Mouse (Mus musculus): Measurements from ENCODE around the gene Szrd1.

The Szrd1 gene

DNA sequence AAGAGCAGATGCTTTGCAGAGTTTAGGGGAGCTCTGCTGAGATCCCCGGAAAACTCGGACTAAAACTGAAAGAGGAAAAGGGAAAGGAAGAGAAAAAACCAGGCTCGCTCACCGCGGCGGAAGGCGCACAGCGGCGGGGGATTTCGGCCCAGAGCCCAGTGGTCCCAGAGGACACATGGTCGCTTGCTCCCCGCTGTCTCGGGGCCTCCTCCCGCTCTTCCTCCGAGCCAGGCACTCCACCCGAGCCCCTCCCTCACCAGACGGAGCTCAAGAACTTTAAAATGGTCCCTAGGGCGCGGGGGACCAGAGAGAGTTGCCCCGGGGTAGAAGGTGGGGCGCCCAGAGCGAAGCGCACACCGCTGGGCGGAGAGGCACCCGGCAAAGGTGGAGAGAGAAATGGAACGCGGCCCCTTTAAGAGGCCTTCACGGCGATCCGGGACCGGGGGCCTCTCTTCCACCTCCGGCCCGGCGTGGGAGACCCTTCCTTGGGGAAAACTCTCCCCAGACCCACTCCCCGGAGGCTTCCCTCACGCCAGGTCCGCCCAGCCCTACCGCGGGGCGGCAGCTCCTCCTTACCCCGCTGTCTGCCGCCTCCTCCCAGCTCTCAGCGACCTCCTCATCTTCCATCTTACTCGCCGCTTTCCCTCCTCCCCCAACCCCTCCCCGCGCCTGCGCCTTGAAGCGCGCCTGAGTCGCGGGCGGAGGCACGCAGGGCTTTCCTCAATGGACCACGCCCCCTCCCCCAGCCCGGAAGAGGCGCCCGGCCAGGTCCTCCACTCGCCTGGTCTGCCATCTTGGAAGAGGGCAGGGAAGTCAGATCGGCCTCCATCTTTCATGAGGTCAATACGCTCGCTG, at the start of gene Szrd1:
Szrd1 (minus strand) TSS at position 660 of the 855 bp plus-strand sequence.
- DNase-seq (ENCODE audit: extremely low spot score) = peak; percentile 98

DNA sequence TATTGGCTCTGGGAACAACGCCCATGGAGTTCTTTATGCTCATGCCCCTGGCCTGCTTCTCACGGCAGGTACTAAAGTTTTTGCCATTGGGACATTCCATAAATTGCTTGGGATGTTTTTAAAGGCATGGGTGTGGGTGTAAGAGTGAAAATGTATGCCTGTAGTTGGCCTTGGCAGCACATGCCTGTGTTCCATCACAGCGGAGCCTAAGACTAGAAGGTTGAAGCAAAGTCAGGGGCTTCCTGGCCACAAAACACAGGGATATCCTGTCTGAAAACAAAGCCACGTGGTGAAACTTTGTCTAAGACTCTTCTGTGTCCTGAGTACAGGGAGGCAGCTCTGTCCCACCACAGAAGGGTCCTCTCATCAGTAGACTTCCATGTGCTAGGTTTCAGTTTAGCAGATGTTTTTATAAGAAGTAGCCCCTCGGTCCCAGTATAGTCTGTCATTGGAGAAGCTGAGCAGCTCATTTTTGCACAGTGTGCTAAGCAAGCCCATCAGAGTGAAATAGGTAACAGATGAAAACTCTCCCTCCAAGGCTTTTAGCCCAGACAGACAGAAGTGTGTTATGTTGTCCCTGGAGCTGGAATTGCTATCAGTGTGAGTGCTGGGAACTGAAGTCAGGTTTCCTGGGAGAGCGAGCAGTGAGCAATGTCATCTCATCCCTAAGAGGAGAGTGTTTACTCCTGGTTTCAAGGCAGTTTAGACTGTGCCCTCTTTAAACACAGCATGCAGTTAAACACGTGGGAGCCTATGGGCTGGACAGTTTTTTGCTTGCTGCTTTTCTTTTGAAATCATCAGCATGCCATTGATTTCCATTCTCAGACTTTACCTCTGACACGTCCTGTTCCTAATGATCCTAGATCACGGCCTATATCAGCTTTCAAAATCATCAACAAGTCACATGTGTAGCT, 47.6 kb upstream of the Szrd1 start:
- DNase-seq (ENCODE audit: extremely low spot score) = no peak

DNA sequence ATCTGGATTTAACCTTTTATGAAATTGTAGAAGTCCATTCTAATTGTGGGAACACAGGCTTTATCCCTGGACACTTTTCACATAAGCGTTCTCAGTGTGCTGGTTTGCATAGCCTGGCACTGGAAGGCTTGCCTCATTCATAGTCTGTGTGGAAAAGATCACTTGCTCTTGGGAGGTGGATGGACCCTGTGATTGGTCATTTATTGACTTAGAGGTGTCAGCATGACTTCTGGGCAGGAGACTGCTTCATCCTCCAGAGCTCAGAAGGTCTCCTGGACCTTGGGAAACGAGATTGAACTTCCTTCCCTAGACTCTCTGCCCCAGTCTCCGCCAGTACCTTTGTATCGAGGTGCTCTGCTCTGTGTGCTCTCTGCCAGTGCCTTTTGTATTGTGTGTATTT, 44.9 kb upstream of the Szrd1 start:
- DNase-seq (ENCODE audit: extremely low spot score) = no peak

DNA sequence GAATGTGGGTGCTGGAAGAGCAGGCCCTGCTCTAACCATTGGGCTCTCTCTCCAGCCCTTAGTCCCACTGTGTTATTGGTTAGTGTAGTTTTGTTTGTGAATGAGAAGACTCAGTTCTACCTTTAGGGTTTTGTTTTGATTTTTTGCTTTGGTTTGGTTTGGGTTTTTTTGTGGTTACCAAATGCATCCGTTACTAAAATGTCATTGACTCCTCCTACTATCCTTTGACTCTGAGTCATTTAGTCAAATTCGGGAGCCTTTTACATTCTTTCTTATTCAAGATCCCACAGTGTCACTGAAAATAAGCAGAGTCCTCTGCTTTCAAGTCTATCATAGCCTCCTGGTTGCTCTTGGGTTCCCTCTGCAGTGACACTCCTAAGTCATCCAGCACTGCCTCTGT, 44.4 kb upstream of the Szrd1 start:
- DNase-seq (ENCODE audit: extremely low spot score) = no peak

DNA sequence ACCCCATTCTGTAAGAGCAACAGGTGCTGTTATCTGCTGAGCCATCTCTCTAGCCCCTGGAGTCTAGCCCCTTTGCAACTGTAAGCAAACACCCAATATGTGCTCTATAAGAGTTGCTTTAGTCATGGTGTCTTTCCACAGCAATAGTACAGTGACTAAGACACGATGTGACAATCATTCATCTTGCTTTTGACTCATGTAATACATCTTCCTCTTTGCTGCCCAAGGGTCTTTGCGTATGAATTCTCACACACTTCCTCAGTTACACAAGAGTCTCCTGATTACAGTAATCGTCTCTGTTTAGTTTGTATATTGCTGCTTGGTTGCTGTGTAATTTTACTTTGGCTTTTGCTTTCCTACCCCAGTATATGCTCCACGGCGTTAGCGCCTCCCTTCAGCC, 42.4 kb upstream of the Szrd1 start:
- DNase-seq (ENCODE audit: extremely low spot score) = no peak

DNA sequence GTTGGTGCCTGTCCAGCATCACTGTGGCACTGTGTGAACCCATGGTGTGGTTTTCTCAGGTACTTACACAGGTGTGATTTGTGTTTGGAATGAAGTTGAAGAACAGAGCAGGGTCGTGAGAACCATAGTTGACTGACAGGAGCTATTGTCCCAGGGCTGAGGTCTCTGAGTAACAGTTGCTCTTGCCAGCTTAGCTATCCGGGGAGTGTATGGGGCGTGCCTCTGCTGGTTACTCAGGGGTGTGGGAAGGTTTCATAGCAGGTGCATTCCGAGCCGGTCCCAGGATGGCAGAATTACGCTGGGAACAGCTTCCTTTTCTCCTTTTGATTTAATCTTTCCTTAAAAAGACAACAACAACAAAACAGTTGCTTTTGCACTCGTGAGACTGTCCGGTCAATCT, 41.3 kb upstream of the Szrd1 start:
- DNase-seq (ENCODE audit: extremely low spot score) = no peak

DNA sequence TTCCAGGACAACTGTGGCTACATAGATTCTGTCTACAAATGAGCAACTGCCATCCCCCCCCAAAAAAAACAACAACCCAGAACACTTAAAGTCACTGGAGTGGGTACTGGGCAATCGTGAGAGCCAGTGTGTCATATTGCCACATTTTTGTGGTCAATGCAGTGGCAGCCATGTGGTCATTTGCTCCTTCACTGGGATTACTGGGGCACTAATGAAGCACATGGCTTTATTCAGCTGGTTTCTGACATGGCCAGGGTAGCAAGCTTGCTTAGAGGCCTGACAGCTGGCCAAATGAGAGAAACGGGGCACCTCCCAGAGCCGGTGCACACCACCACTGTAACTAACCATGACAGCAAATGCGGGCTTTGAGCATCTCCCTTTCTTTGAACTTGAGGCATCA, 38.9 kb upstream of the Szrd1 start:
- no peak for DNase-seq (ENCODE audit: extremely low spot score)

DNA sequence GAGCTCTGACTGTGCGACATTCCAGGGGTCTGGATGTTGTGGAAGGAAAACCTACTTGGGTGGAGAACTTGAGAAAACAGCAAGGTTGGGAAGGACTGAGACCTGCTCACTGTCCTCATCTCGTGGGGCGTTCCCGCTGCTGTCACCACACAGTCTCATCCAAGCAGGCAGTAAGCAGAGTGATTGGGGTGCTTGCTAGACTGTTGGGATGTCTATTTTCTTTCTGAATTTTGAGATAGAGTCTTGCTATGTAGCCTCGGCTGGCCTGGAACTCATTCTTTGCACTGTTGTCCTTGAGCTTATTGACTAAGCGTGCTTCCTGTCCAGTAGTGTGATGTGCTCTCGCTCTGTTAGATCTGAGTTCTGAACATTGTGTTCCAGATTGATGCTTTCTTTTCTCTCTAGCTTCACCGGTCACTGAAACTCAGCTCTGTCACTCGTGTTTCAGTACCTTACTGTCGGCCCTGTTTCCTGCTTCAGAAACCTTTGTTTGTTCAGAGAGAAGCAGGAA, 36.8 kb upstream of the Szrd1 start:
- no peak for DNase-seq (ENCODE audit: extremely low spot score)

DNA sequence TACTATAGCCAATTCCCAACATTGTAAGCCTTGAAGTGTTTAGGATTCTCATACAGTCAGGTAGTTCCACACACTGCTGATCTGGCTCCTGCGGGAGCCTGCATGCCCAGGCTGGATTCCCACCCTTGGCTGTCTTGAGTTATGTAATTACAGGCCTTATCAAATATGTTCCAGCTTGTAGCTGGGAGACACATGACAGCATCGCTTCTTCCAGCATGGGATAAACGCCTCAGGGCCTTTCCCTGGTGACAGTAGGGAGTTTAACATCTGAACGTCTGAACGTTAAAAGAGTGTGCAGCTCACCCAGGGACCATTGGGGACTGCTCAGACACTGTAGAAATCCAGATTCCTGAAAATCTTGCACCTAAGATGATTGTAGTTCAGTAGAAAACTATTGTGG, 36.2 kb upstream of the Szrd1 start:
- no peak for DNase-seq (ENCODE audit: extremely low spot score)

DNA sequence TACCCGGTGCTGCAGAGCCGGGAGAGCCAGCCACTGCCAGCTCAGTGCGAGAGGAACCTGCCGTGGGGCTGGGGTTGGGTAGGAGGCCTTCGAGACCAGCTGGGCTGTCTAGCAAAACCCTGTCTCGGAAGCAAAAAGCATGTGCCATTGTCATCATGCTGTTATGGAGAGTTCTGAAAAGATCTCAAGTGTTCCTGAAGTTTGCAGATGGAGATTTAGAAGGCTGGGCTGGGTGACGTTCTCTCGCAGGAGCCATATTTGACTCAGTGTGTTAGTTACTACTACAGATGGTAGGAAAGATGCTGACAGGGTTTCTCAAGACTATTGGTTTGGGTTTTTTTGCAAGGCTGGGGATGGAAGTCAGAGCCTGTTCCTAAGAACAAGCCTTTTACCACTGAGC, 32.5 kb upstream of the Szrd1 start:
- DNase-seq (ENCODE audit: extremely low spot score) = no peak

DNA sequence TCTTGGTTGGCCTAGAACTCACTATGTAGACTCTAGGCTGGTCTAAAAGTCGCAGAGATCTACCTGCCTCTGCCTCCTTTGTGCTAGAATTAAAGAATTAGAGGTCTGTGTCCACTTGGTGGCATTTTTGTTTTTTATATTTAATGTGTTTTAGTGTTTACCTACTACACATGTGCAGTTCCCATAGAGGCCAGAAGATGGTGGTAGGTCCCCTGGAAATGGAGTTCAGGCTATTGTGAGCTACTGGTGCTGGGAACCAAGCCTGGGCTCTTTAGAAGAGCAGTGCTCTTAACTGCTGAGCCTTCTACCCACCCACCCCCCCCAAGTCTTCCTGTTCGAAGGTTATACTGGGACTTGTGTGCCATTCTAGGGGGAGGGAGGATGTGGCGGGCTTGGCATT, 27.6 kb upstream of the Szrd1 start:
- DNase-seq (ENCODE audit: extremely low spot score) = no peak

DNA sequence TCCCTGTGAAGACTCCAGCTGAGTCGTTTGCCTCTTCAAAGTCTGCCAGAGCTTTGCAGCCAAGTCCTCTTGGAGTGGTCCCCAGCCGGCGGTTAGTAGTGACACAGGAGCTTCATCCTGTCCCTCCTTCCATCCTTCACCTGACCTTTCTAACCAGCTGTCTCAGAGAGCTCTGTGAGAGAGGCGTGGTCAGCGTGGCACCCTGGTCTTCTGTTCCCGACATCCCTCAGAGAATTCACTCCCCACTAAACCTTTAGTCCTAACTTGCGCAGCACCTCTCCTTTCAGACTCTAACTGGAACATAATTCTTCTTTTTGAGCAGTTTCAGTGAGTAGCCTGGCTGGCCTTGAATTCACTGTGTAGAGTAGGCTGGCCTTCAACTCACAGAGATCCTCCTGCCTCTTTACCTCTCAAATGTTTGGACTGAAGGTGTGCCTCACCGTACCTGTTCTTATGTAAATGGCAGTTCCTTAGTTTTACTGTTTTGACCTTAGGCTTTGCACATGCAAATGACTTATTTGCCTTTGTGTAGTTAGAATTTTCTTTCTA, 26.2 kb upstream of the Szrd1 start:
- DNase-seq (ENCODE audit: extremely low spot score) = no peak

DNA sequence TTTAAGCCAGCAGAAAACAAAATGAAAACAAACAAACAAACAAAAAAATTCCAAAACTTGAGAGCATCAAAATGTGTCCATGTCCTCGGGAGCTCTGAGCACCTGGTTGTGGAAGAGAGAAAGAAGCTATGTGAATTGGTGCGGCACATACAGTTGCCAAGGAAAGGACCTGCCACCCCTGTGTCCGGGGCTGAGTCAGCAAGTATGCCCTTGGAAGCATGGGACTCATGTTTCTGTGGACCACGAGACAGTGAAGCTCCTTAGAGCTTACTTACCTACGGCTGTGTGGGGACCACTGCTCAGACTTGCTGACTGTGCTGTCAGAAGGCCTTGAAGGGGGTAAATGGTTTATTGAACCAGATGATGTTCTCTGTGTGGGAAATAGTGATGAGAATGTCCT, 24.2 kb upstream of the Szrd1 start:
- DNase-seq (ENCODE audit: extremely low spot score) = no peak

DNA sequence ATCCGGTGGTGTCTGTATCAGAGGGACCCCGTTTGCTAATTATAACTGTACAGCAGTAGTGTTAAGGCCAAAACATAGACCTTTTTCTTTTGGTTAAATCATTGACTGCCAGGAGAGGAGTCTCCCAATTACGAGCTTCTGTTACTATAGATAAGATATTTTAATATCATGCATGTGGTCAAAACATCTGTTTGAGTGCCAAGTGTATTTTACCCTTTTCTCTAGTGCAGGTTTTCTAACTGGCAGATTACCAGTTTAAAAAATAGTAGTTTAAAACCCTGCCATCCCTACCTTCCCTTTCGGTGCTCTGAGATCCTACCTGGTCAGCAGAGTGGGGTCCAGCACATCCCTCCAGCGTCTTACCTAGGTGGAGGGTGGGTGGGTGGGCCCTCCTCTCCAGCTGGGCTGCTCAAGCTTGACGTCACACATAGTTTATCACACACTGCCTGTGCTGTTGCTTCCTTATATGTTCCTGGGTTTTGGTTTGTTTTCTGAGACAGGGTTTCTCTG, 22.2 kb upstream of the Szrd1 start:
- DNase-seq (ENCODE audit: extremely low spot score) = no peak

DNA sequence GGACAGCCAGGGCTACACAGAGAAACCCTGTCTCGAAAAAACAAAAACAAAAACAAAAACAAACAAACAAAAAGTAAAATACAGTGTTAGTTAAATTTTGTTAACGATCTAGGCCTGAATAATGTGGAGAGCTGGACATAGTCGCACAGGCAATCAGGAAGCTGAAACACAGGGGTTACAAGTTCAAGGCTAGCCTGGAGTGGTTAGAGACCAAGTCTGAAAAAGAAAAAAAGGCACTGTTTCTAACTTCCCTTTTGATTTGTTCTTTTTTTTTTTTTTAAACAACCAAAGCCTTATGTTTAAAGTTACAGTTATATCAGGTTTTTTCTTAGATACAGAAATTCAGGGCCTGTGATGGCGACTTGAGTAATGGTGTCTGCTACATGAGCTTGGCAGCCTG, 20.6 kb upstream of the Szrd1 start:
- DNase-seq (ENCODE audit: extremely low spot score) = no peak

DNA sequence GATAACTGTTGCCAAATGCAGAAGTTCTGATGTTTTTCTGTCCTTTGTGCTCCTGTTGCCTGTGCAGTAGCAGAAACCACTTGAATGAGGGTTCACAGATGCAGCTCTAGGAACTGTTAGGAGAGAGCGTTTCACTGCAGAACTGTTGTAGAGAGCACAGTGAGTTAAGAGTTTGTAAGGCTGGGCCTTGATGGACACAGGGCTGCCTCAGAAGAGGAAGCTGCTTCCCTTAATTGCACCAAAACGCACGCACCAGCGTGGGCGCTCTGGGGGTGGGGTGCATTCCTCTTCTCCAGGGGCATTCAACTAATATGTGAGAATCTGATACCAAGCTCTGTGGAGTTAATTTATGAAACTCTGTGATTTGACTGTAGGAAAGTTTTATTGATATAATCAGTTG, 20.1 kb upstream of the Szrd1 start:
- no peak for DNase-seq (ENCODE audit: extremely low spot score)

DNA sequence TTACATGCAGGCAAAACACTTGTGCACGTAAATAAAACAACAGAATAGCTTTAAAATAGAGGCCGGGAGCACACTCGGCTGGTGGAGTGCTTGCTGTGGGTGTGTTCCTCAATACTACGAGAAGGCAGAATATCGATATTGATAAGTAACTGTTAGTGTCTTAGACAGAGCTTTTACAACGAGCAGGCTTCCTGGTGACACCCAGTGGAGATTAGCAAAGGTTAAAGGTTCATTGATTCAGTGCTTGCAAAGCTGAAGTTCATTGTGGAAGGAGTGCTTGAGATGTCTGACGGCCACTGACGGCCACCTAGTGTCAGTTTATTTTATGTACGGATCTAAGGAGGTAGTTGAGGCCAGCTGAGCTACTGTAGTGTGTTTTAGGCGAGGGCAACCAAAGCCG, 19.5 kb upstream of the Szrd1 start:
- DNase-seq (ENCODE audit: extremely low spot score) = no peak

DNA sequence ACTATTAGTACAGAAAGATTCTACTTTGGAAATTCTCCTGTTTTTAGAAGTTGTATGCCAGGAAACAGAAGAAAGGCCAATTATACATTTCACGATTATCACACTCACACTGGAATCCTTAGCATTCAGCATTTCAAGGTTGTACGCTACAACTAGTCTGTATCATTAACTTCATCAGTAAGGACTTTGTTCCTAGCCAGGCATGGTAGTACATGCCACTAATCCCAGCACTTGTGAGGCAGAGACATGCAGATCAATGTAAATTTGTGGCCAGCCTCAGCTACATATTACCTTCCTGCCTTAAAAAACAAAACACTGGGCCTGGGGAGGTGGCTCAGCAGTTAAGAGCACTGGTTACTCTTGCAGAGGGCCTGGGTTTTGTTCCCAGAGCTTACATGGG, 19.0 kb upstream of the Szrd1 start:
- DNase-seq (ENCODE audit: extremely low spot score) = no peak

DNA sequence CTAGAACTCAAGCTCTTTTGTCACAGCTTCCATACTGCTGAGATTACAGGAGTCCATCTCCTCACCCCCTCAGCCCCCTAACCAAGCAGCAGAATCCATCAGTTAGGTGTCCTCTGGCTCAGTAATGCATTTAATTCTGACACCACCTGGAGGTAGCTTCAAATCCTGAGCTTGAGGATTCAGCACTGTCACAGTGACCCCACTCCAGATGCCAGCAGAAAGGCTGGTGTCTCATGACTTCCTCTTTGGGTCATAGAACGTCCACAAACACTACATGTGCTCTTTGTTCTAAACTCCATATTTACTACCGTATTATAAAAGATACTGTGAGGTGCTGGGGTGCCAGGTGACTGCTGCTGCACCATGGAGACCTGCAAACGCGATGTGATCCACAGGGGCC, 17.9 kb upstream of the Szrd1 start:
- DNase-seq (ENCODE audit: extremely low spot score) = no peak

DNA sequence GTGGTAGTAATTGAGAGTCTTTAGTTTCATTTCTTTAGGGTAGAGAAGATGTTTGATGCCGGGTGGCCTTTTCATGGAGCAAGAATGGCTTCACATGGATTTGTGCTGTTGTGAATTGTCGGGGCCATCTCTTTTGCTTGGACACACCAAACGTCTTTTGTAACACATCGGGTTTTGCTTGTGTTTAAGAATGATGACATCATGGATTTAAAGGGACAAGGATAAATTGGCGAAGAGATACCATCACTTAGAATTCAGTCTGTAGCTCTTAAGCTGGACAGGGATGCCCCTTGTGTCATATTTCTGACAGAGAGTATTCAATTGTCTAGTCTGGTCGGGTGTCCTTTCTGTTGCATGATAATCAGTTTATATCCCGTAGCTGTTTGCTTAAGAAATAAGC, 9.5 kb upstream of the Szrd1 start:
- DNase-seq (ENCODE audit: extremely low spot score) = no peak

DNA sequence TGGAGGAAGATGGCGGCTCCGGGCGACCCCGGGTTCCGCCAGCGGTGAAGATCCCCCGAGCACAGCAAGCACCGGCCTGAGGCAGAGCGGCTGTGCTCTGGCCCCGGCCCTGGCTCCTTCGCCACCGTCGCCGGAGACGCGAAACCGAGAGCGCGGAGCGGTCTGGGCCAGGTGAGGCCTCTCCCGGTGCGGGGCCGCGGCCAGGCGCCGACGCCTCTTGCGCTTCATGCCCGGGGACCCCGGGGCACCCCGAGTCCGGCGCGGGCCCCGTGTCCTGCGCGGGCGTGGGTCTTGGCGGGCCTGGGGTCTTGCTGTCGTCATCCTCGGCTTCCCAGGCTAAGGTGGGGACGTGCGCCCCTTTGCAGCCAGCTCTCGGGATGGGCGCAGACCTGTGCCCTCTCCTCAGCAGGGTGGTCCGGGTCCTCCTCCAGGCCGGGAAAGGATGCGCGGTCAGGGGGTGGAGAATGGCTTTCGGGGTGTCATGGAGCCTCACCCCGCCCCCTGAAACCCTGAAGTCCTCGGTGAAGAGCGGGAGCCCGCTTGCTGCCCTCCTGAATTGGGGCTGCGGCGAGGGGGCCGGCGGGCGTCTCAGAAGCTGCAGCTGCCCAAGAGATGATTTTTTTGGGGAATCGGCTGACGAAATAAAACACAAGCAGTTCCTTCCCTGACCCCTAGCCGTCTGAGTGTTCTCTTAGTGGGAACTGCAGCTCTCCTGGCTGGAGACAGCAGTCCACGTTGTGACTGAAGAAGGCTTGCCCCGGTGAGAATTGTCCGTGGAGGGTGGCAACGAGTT, 8.6 kb upstream of the Szrd1 start:
- DNase-seq (ENCODE audit: extremely low spot score) = peak; percentile 56
